Mouse (Mus musculus): ENCODE measurements around the gene Tmem132c.

Gene Tmem132c

DNA sequence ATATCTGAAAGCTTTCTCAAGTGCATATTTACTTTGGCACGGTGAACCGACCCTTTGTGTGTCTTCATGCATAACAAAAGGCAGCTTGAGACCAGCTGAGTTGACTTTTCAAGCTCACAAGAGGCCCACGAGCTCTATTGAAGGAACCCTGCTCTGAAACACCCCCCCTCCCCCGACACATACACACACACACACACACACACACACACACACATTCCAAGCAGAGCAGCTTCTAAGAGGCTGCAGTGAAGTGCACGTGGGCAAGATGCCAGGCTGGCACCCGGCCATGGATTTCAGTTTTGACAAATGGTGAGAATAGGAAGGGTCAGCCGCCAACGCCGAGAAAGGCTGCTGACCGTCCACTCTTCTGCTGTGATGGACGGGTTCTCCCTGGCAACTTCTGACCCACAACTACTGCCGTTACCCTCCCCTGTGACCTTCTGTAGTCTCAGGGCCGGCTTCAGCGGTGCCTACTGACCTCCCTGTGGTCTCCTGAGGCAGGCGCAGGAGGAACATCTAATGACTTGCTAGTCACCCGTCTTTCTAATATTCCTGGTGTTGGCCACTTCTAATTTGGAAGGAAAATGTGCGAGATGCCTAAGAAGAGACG is 163.9 kb downstream of the Tmem132c start:
- DNase-seq (ENCODE audit: extremely low spot score, low read depth, low spot score) = no peak

DNA sequence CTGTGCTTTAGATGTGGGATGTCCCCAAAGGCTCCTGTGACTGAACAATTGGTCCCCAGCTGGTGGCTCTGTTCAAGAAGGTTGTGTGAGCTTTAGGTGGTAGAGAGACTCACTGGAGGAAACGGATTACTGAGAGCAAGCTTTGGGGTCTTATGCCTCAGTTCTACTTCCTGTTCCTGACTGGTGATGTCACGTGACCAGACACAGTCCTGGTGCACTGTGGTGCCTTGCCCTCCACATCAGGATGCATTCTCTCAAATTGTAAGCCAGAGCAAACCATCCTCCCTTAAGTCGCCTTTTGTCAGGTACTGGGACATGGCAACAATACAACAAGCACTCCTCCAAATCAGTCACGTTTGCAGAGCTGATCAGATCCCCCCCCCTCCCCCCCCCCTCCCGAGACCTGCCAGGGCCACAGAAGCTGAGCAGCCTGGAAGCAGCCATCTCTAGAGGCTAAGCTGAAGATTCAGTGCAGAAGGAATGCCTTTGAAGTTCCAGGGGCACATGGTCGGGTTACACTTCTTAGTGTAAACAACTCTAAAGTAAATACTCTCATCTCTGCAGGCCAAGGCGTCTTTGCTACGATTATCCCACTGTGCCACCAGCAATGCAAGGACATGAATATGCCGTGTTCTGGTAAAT is 164.5 kb downstream of the Tmem132c start:
- DNase-seq (ENCODE audit: extremely low spot score, low read depth, low spot score) = no peak

DNA sequence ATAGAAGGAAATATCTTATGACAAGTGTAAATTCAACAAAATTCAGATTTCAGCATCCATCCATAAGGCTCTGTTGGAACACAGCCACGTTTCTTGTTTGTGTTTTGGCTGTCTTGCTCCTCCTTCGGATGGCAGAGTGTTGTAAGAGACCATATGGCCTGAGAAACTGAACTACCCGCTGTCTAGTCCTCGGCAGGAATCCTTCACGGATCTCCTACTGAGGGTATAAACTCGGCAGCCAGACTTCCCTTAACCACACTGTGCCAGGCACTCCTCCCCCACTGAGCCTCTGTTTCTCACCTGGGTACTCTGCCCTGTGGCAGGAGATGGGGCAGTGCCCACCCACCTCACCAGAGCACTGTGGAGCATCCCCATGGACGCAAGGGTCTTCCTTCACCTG is 174.9 kb downstream of the Tmem132c start:
- DNase-seq (ENCODE audit: extremely low spot score, low read depth, low spot score) = no peak

DNA sequence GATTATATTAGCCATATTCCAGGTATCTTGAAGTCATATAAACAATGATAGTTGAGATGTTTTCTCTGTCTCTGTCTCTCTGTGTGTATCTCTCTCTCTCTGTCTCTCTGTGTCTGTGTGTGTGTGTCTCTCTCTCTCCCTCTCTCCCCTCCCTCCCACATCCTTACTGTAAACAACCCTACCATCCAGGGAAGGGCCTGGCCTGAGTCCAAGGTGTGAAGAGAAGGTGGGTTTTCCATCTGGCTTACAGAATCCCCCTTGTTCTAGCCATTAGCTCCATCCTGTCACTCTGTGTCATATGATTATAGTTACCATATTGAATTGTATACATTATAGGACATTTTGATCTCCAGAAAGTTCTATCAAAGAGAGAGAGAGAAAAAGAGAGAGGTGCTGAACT is 182.3 kb downstream of the Tmem132c start:
- DNase-seq (ENCODE audit: extremely low spot score, low read depth, low spot score) = no peak

DNA sequence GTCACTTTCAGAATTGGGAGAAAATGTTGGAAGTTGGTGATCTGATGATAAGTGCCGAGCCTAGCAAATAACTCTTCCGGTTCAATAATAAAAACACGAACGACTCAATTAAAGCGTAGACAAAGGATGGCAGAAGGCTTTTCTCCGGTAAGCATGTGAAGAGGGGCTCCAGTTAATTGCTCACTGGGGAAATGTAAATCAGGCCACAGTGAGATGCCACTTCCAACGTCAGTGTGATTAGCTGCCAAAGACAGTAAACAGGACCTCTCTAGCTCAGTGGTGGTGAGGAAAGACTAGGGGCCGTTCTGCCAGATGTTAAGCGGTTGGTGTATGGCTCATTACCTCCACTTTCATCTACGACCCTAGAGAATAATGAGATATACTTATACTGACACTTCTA is 187.5 kb downstream of the Tmem132c start:
- no peak for DNase-seq (ENCODE audit: extremely low spot score, low read depth, low spot score)

DNA sequence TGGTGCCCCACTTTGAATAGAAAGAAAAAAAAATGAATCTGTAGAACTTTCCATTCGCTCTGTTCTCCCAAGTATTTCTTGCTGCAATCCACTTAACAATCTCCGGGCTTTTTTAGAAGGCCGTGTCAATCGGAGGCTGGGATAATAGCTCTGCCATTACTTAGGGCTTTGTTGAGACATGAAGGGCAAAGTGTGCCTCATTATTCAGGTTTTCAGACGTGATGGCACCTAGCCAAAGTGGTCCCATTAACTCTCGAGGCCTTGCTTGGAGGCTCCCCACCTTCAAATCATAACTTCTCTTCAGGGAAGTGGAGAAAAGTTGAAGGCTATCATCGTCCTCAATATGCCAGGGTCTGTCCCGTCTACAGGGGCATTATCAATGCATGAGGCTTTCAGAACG is 190.0 kb downstream of the Tmem132c start:
- DNase-seq (ENCODE audit: extremely low spot score, low read depth, low spot score) = no peak

DNA sequence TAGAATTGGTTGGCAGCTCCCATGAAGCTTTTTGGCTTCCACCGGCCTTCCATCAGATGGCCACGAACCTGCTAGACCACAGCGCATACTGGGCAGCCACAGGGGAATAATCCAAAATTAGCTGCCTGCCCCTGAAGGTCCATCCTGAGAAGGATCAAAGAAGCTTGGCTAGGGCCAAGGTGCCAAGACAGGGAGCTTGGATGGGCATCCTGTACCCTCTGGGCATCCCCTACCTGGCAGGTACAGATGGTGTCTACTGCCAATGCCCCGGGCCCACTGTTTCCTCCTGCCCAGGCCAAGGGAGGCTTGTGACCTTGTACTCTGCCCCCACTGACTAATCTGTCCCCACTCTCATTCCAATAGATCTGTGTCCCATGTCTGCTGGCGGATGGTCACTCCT is 195.2 kb downstream of the Tmem132c start:
- DNase-seq (ENCODE audit: extremely low spot score, low read depth, low spot score) = no peak

DNA sequence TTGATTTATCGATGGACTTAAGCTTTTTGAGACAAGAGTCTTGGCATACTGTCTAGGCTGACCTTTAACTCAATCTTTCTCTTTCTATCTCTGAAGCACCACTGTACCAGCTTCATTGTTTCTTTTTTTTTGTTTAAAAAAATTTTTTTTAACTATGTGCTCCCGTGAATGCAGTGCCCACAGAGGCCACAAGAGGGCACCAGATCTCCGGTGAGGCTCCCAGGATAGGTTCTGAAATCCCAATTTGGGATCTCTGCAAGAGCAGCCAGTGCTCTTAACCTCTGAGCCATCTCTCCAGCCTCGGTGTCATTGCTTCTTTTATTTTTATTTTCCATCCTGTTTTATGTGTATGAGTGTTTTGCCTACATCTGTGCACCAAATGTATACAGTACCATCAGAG is 197.0 kb downstream of the Tmem132c start:
- no peak for DNase-seq (ENCODE audit: extremely low spot score, low read depth, low spot score)

DNA sequence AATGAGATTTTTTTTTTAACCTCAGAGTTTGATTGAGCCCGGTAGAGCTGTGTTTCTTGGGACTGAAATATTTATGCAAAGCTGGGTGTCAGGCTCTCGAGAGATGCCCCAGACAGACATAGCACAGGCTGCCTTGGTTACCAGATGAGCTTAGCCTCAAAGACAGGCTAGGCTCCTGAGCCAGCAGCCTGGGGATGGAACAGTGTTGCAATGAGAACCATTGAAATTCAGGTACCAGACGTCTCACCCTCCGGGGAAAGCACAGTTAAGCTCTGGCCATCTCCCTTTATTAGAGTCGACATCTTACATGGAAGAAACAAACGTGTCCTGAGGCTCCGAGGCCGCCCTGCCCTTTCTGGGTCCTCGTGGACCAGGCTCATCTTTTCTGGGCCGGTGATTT is 200.4 kb downstream of the Tmem132c start:
- DNase-seq (ENCODE audit: extremely low spot score, low read depth, low spot score) = no peak

DNA sequence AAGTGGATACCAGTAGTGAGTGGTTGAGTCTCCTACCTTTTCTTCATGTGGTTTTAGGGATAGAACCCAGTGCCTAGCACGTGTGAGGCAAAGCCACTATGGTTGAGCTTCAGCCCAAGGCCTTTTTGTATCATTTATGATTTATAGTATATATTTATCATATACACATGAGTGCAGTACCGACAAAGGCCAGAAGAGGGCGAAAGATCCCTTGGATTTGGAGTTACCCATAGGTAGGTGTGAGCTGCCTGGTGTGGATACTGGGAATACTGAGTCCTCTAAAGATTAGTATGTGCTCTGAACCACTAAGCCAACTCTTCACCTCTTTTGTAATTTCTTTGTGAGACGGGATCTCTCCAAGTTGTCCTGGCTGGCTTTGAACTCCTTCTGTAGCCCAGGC is 212.0 kb downstream of the Tmem132c start:
- DNase-seq (ENCODE audit: extremely low spot score, low read depth, low spot score) = no peak

DNA sequence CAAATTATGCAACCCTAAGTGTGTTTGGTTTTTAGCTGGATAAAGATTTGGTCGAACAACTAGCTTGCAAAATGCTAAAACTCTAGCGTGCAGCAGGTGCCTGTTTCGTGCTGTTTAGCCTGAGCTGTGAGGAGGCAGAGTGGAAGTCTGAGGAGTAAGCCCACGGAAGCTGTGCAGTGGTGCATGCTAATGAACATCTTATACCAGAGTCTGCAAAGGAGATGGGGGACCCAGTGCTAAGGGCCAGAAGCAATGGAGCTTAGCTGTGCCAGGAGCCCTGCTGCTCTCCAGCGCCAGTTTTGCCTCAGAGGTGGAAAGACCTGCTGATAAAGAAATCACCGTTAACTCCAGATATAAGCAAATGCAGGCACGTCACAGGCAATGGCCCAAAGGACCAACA is 212.5 kb downstream of the Tmem132c start:
- no peak for DNase-seq (ENCODE audit: extremely low spot score, low read depth, low spot score)

DNA sequence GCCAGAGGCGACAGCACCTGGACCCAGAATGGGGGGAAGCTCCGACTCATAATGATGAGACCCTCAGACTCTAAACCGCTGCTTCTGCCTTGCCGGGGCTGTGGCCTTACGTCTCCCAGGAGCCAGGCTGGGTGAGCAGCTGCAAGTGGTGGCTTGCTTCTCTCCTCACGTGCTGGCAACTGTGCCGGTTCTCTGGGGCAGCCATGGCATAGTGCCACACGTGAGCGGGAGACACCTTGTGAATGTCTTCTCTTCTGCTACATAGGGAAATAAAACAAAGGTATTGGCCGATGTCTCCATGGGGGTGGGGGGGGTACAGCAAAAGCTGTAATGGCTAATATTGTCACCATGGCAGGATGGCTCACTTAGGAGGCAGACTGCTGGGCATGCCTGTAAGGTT is 214.5 kb downstream of the Tmem132c start:
- no peak for DNase-seq (ENCODE audit: extremely low spot score, low read depth, low spot score)

DNA sequence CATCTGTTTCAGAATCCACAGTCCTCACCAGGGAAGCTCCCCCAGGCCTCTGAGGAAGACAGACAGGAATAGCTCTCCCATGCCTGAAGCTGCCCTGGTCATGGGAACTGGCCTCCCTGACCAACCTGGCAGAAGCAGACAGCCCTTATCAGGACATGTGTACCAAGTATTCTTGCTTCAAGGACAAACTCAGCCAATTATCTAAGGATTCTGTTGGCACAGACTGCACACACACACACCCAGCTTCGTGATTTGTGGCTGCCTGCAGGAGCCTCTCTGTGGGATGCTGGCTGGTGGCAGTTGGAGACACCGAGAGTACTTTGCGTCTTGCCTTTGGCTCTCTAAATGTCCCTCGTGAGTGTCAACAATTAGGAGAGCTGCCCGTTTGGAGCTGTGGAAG is 226.5 kb downstream of the Tmem132c start:
- no peak for DNase-seq (ENCODE audit: extremely low spot score, low read depth, low spot score)

DNA sequence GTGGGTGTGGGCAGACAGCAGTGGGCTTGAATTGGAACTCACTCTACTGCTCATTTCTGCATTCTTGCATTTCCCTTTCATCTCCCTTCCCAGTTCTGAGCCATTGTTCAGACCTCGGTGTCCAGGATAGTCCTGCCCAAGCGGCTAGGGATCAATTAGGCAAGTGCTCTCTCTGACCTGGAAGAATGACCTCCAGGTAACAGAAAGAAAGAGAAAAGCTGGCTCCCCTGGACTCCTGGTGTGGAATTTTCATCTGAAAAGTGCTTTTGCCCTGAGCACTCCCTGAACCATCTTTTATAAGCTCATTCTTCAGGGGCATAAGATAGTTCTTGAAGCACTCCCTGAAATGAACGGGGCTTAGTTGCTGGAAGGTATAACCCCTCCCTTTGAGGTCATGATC is 228.7 kb downstream of the Tmem132c start:
- no peak for DNase-seq (ENCODE audit: extremely low spot score, low read depth, low spot score)

DNA sequence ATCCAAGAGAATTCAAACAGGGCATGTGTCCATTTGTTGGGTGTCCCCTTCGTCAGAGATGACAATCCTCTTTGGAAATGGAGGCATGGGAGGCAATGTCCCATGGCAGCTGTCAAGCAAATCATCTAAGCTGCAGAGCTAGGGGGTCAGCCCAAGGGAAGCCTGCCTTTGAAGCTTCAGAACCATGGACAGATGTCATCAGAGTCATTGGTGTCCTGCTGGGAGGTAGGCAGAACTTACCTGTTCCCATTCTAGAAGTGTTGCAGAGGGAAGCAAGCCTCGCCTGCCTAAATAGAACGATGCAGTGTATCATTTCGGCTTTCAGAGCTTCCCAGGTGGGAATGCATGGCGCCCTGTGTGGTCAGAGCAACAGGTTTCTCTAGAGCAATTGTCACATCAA is 230.3 kb downstream of the Tmem132c start:
- DNase-seq (ENCODE audit: extremely low spot score, low read depth, low spot score) = no peak

DNA sequence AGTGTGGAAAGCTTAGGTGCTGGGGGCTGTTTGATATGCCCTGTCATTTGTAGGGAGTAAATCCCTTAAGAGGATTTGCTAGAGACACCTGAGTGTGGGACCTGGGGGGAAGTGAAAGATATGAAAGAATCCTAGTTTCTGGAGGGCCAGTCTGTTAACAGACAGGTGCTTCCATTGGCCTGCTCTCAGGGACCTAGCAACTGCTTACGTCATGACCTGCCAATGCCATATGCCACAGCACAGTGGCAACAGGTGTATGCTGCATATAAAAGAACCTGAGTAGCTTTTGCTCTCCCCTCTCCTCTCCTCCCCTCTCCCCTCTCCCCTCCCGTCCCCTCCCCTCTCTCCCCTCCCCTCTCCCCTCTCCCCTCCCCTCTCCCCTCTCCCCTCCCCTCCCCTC is 232.1 kb downstream of the Tmem132c start:
- no peak for DNase-seq (ENCODE audit: extremely low spot score, low read depth, low spot score)

DNA sequence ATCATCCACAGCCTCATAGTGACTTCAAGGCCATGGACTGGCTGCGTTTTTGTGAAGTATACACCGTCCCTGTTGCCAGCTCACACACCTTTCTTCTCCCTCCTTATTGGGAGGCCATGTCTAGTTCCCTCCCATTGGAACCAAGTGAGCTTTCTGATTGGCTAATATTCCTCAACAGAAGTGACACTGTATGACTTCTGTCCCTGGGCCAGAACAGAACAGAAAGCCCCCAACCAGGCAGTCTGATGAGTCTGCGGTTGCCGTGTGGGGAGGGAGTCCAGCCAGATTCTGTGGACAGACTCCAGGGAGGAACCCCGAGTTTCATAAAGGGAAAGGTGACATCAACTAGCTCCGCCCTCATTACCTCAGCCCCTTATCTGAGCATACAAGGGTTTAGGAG is 233.2 kb downstream of the Tmem132c start:
- DNase-seq (ENCODE audit: extremely low spot score, low read depth, low spot score) = no peak

DNA sequence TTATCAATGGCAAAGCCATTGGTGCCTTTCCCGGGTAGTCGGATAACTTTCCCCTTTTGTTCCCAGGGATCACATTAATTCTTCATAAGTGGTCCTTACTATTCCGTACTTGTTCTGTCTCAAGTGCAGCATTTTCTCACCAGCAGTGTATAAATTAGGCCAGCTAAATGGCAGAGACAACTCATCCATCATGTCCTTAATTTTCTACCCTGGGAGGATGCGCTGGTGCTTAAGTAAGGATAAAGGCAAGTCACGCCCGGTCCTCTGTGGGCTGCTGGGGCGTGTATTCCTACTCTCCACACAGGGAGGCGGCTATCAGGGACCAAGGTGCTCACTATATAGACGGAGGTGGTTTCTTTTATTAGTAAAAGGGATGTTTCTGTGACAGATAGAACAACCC is 236.2 kb downstream of the Tmem132c start:
- no peak for DNase-seq (ENCODE audit: extremely low spot score, low read depth, low spot score)

DNA sequence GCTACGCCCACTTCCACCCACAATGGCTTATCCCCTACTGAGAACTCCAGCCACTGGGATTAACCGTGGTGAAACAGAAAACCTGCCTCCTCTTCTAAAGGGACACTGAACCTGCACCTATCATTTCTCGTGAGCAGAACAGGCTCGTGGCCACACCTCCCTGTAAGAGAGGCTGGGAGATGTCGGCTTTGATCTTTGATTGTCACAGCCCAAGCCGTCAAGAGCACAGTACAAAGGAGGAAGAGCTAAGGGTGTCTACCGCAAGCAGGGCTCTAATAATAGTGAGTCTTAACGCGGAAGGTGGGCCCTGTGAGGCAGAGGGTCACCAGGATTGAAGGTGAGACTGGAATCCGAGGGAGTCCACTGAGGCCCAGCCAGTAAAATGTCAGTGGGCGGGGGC is 236.7 kb downstream of the Tmem132c start:
- DNase-seq (ENCODE audit: extremely low spot score, low read depth, low spot score) = no peak

DNA sequence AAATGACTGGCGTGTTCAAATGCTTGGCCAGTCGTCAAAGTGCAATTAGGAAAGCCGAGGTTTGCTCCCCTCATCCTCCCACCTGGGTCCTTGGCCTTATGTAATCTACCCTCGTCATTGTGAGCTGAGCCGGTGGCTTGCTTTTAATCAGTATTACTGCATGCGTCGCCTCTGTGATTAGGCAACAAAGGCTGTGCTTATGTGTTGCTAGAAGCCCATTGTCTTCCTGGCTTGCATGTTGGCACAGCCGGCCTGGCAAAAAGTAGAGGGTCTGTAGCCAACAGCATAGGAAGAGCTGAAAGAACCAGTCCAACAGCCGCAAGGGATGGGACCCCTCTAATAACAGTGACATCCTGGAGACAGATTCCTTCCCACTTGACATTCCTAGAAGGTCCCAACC is 239.3 kb downstream of the Tmem132c start:
- no peak for DNase-seq (ENCODE audit: extremely low spot score, low read depth, low spot score)

DNA sequence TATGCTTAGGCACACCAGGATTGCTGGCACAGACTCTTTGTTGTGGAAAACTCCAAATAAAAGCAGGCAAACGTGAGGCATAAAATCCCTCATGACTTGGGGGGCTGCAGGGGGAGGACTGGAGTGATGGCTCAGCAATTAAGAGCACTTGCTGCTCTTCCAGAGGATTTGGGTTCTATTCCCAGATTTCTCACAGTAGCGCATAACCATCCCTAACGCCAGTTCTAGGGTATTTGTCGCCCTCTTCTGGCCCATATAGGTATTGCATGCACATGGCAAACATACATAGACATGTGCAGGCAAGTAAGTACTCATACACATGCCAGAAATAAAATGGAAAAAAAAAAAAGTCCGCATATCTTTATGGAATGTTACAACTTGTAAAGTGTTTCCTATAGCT is 239.8 kb downstream of the Tmem132c start:
- peak; percentile 41 for DNase-seq (ENCODE audit: extremely low spot score, low read depth, low spot score)

DNA sequence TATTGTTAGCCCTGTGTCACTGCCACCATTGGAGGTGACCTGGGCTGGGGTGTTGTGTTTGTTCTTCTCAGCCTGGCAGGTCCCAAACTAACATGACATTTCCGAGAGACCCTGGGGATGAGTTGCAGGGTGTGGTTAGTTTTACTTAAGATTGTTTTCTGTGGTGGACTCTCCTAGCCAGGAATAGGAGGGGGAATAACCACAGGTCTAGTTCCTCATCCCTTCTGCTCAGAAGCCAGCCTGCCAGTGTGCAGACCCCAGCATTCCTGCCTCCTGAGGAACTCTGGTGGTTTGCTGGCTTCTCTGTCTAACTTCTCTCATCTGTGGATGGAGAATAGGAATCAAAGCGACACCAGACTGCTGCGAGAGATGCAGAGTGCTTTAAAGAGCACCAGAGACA is 240.7 kb downstream of the Tmem132c start:
- no peak for DNase-seq (ENCODE audit: extremely low spot score, low read depth, low spot score)

DNA sequence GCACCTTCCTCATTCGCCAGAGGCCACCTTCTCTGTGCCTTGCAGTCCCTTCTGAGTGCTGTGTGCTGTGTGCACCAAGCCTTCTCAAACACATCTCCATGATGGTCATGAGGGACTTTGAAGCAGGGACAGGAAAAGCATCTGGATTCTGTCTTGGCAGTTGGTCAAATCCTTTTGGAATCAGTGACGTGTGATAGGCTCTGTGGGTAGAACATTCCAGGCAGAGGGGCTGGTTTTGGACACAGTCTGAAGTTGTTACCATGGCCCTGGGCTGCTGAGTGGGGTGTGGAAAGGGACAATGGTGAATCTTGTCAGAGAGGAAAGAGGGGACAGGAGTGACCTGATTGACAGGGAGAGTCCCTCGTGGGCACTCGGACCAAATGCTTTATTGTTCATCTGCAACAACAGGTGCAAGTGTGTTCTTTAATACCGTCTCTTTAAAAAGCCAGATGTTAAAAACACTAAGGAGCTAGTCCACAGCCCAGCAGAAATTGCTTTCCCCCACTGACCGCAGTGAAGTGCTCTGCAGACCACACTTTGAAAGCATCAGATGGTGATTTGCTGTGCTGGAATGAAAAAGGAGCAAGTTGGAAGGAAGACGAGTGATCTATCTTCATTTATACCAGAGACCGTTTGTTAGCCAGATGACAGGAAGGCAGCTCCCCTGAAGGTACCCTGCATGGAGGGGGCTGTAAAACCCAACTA is 242.5 kb downstream of the Tmem132c start:
- no peak for DNase-seq (ENCODE audit: extremely low spot score, low read depth, low spot score)
